Mouse (Mus musculus): Measurements from ENCODE around the gene Mmp1b. TPM values are rescaled to one million over a fixed set of nuclear protein-coding genes. Genes with fewer than 3 reads are reported as not detected.
"Not testable (repeated sequence)": the region's sequence is repeated elsewhere in the genome, so short reads cannot be mapped to it uniquely, and the experiment has no call there.

Gene Mmp1b
- polyA plus RNA-seq (2014; fragmentation: Nextera tagmentation; extraction: Ambion mirVana) = not detected in 2 replicates

DNA sequence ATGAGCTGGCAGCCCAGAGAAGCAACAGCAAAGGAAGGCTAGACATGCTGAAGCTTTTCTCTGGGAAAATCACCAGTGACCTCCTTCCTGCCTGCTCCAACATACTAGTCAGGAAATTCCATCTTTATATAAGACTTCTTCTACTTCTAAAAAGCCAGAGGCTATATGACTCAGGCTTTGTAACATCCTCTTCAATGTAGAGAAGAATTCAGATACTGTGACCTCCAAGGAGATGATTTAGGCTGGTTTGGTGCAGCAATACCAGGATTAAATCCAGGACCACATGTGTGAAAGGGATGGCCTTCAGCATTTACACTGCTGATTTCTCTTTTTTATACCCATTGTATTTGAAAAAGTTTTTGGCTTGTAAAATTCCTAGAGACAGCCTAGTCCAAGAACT, at the start of gene Mmp1b:
Gene Mmp1b (minus strand): TSS at position 101 of the 400 bp plus-strand sequence.
- ATAC-seq (ENCODE audit: insufficient read depth, low FRiP score, low TSS enrichment) (no peak), DNase-seq (ENCODE audit: low spot score) (no peak)
- Histone ChIP-seq H3K4me1 (ENCODE audit: control insufficient read depth, insufficient read depth, low read length) (no peaks in the 10 kb centered on the region), H3K4me2 (ENCODE audit: low read depth) (no peak within 1 kb of the TSS), H3K9ac (ENCODE audit: low read length) (no peak within 1 kb of the TSS), H3K9me3 (ENCODE audit: control insufficient read depth, low read length) (no peaks in the 10 kb centered on the region), H3K36me3 (ENCODE audit: control insufficient read depth, insufficient read depth, low read length) (no peaks in the 10 kb centered on the region), H3K4me3 (ENCODE audit: low read depth, low read length) (no peak within 1 kb of the TSS), H3K27me3 (ENCODE audit: control insufficient read depth, insufficient read depth, low read length) (no peaks in the 10 kb centered on the region), H3K27ac (ENCODE audit: low read depth, low read length) (no peak within 1 kb of the TSS)

DNA sequence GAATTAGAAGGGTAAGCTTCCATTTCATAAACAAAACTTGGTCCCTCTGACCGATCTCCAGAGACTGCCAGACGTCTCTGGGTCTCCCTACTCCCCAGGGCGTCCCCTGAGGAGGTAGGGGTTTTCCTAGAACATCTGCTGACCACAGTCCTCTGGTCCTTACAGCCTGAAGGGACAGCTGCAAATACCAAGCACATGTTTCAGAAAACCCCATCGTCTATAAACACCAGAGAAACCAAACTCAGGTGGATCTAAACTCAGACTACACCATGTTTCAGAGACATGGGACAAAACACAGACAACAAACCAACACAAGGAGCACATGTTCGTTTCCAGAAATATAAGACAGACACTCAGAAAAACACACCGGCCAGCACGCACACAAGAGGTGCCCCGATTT, 8.7 kb upstream of the Mmp1b start:
- 87% methylated on average over 8 of the region's 8 CpGs for WGBS
- not testable (repeated sequence) for H3K36me3 ChIP-seq (ENCODE audit: control insufficient read depth, insufficient read depth, low read length)

DNA sequence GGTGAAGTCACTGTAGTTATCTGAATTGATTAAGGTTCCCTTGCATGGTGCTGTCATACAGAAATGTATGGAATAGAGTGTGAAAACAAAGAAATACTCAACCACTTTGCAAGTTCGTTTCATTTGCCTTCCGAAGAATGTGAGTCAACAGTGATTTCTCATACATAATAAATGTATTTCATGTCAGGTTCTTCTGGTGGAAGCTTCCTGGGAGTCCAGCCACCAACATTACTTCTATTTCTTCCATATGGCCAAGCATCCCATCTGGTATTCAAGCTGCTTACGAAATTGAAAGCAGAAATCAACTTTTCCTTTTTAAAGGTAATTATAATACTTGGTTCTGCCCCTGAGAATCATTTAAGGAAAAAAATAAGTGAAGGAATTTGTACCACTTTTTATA, 33.3 kb downstream of the Mmp1b start:
- 83% methylated on average over 3 of the region's 3 CpGs for WGBS
- DNase-seq (ENCODE audit: low spot score) = no peak

More for the DNA sequence above, 8.7 kb upstream of the Mmp1b start:
- H3K27me3 ChIP-seq (ENCODE audit: control insufficient read depth, insufficient read depth, low read length); ATAC-seq (ENCODE audit: insufficient read depth, low FRiP score, low TSS enrichment); H3K9ac ChIP-seq (ENCODE audit: low read length); H3K4me3 ChIP-seq (ENCODE audit: low read depth, low read length); H3K27ac ChIP-seq (ENCODE audit: low read depth, low read length); H3K4me1 ChIP-seq (ENCODE audit: control insufficient read depth, insufficient read depth, low read length); DNase-seq (ENCODE audit: low spot score); H3K9me3 ChIP-seq (ENCODE audit: control insufficient read depth, low read length); H3K4me2 ChIP-seq (ENCODE audit: low read depth): not testable (repeated sequence)

DNA sequence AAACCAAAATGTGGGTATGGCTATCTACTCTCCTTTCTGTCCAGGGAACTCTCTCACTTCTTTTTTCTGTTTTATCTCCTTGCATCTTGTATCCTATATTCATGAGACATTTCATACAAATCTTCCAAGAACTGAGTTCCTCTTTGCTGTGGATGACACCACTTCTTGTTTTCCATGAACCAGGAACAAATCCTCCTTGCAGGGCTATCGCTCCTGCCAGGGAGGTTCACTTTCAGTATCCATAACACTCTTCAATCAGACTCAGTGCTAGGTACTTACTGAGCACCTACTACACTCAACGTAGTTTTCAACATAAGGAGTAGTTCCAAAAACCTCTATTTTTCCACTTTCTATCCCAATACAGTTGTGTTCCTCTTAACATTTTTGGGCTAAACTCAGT, 42.3 kb downstream of the Mmp1b start:
- DNase-seq (ENCODE audit: low spot score) = no peak
- Histone ChIP-seq H3K4me1 (ENCODE audit: control insufficient read depth, insufficient read depth, low read length) (no peaks in the 10 kb centered on the region), H3K9me3 (ENCODE audit: control insufficient read depth, low read length) (no peaks in the 10 kb centered on the region), H3K4me3 (ENCODE audit: low read depth, low read length) (no peak overlapping the region), H3K27ac (ENCODE audit: low read depth, low read length) (no peak overlapping the region), H3K36me3 (ENCODE audit: control insufficient read depth, insufficient read depth, low read length) (no peaks in the 10 kb centered on the region), H3K9ac (ENCODE audit: low read length) (no peak overlapping the region), H3K27me3 (ENCODE audit: control insufficient read depth, insufficient read depth, low read length) (no peaks in the 10 kb centered on the region), H3K4me2 (ENCODE audit: low read depth) (no peak overlapping the region)
- WGBS = 85% methylated on average over 2 of the region's 2 CpGs
- ATAC-seq (ENCODE audit: insufficient read depth, low FRiP score, low TSS enrichment) = no peak

More for the DNA sequence above, 33.3 kb downstream of the Mmp1b start:
- Histone ChIP-seq H3K27ac (ENCODE audit: low read depth, low read length) (no peak overlapping the region), H3K36me3 (ENCODE audit: control insufficient read depth, insufficient read depth, low read length) (no peaks in the 10 kb centered on the region), H3K27me3 (ENCODE audit: control insufficient read depth, insufficient read depth, low read length) (no peaks in the 10 kb centered on the region), H3K4me3 (ENCODE audit: low read depth, low read length) (no peak overlapping the region), H3K9me3 (ENCODE audit: control insufficient read depth, low read length) (no peaks in the 10 kb centered on the region), H3K9ac (ENCODE audit: low read length) (no peak overlapping the region), H3K4me2 (ENCODE audit: low read depth) (no peak overlapping the region), H3K4me1 (ENCODE audit: control insufficient read depth, insufficient read depth, low read length) (no peaks in the 10 kb centered on the region)
- no peak for ATAC-seq (ENCODE audit: insufficient read depth, low FRiP score, low TSS enrichment)

DNA sequence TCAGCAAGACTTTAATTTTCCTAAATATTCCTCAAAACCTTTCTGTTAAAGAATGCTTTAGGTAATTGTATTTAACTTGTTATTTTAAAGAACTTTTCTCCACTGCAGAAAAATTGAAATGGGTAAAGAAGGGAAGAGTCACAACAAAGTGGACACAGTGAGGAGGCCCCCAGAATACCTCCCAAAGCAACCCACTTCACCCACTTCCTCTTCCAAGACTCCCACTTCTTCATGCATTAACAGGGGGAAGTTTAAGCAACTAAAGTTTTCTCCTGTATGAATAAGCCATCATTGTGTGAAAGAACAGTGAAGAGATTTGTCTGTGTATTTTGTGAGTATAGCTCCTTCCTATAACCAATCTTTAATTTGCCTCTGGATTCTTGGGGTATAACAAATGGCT, 43.7 kb downstream of the Mmp1b start, which contains the start of gene Mmp12:
Gene Mmp12 (plus strand): TSS at position 275 of the 400 bp plus-strand sequence.
- no peak within 1 kb of the TSS for H3K9ac ChIP-seq (ENCODE audit: low read length)
- H3K27ac ChIP-seq (ENCODE audit: low read depth, low read length) = no peak within 1 kb of the TSS
- H3K4me3 ChIP-seq (ENCODE audit: low read depth, low read length) = no peak within 1 kb of the TSS
- no peaks in the 10 kb centered on the region for H3K4me1 ChIP-seq (ENCODE audit: control insufficient read depth, insufficient read depth, low read length)
- no peak for DNase-seq (ENCODE audit: low spot score)
- H3K36me3 ChIP-seq (ENCODE audit: control insufficient read depth, insufficient read depth, low read length) = no peaks in the 10 kb centered on the region
- ATAC-seq (ENCODE audit: insufficient read depth, low FRiP score, low TSS enrichment) = no peak
- H3K4me2 ChIP-seq (ENCODE audit: low read depth) = no peak within 1 kb of the TSS
- no peaks in the 10 kb centered on the region for H3K27me3 ChIP-seq (ENCODE audit: control insufficient read depth, insufficient read depth, low read length)
- H3K9me3 ChIP-seq (ENCODE audit: control insufficient read depth, low read length) = no peaks in the 10 kb centered on the region

DNA sequence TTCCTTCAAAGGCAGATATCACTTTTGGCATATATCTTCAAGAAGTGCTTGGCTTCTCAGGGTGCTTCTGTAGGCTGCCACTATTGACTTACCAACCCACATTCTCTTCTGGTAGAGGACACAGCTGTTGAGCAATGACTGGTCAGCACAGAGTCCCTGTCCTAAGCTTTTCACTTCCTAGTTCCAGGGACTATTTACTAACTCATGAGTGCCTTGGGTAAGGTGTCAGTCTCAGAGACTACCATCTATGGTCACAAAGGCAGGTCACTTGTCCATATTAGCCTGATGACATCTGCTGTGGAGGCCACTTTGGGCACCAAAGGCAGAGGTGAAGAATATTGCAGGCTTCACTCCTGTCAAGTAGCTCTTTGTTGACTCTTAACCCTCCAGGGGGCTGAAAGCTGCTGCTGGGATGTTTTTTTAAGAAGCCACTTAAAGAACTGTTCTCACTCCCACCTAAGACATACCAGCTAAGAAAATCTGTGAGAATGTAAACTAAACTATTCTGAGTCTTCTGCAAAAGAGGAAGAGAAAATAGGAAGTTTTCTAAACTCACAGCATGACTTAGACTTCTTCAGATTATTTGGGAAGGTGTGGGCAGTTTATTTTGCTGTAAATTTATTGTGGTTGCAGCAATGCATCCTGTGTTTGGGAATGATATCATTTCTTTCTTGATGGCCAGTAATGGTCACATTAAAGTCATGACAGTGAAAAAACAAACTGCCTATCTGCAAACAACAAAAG, 50.9 kb downstream of the Mmp1b start:
- Histone ChIP-seq H3K27ac (ENCODE audit: low read depth, low read length) (no peak overlapping the region), H3K9me3 (ENCODE audit: control insufficient read depth, low read length) (no peaks in the 10 kb centered on the region), H3K4me1 (ENCODE audit: control insufficient read depth, insufficient read depth, low read length) (no peaks in the 10 kb centered on the region), H3K36me3 (ENCODE audit: control insufficient read depth, insufficient read depth, low read length) (no peaks in the 10 kb centered on the region), H3K4me3 (ENCODE audit: low read depth, low read length) (no peak overlapping the region), H3K27me3 (ENCODE audit: control insufficient read depth, insufficient read depth, low read length) (no peaks in the 10 kb centered on the region), H3K9ac (ENCODE audit: low read length) (no peak overlapping the region), H3K4me2 (ENCODE audit: low read depth) (no peak overlapping the region)
- ATAC-seq (ENCODE audit: insufficient read depth, low FRiP score, low TSS enrichment) (no peak), DNase-seq (ENCODE audit: low spot score) (no peak)

DNA sequence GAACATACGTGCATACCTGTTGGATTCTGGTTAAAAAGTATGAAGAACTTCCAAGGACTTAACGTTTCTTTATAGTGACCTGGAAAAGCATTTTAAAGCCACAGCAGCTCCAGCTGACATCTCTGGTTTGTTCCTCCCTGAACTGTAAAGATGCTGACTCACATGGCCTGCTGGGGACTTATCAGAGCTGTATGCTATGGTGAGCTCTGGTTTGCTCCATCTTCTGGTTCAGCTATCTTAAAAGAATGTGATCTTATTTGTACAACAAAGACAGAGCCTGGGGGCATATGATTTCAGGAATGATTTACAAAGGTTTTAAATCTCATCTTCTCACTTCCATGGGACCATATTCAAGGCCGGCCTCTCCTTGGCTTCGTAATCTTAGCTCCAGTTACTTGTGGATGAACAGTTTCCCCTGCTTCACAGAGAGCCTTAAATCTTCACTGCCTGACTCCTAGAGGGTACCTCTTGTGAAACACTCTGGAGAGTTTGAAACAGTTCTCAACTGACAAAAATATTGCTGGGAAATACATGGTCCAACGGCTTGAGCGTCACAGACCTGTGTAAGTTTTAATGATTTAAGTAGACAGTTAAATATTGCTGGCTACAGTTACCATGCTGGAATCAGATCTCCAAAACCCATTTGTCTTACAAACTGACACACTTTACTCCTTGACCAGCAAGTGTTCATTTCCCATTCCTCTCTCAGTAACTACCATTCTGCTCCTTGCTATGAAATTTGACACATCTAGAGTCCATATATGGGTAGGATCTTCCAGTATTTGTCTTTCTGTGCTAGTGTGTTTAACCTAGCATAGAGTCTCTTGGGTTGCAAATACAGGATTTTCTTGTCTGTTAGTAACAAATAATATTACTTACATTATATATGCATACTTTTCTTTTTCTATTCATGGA, 51.8 kb downstream of the Mmp1b start:
- no peaks in the 10 kb centered on the region for H3K27me3 ChIP-seq (ENCODE audit: control insufficient read depth, insufficient read depth, low read length)
- H3K4me1 ChIP-seq (ENCODE audit: control insufficient read depth, insufficient read depth, low read length) = no peaks in the 10 kb centered on the region
- H3K9me3 ChIP-seq (ENCODE audit: control insufficient read depth, low read length) = no peaks in the 10 kb centered on the region
- H3K36me3 ChIP-seq (ENCODE audit: control insufficient read depth, insufficient read depth, low read length) = no peaks in the 10 kb centered on the region
- WGBS = 83% methylated on average over 5 of the region's 6 CpGs
- no peak for ATAC-seq (ENCODE audit: insufficient read depth, low FRiP score, low TSS enrichment)
- no peak overlapping the region for H3K4me3 ChIP-seq (ENCODE audit: low read depth, low read length)
- no peak overlapping the region for H3K9ac ChIP-seq (ENCODE audit: low read length)
- no peak overlapping the region for H3K27ac ChIP-seq (ENCODE audit: low read depth, low read length)
- H3K4me2 ChIP-seq (ENCODE audit: low read depth) = no peak overlapping the region
- no peak for DNase-seq (ENCODE audit: low spot score)

DNA sequence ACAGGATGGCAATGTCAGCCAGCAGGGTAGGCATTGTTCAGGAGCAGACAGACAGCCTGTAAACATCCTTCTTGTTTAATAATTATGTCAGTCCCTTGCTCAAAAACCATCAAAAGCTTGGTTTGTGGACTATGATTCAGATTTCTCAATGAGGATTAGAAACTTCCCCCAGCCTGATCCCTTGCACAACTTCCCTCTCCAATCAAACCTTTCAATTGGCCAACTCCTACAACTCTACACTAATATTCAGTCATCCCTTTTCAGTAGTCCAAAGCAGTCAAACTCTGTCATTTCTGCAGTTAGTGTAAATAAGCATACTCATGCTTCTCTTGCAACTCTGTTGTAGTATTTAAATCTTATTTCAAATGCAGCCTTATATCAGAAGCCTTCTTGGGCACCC, 56.0 kb downstream of the Mmp1b start:
- no peak overlapping the region for H3K4me3 ChIP-seq (ENCODE audit: low read depth, low read length)
- H3K9ac ChIP-seq (ENCODE audit: low read length) = no peak overlapping the region
- H3K9me3 ChIP-seq (ENCODE audit: control insufficient read depth, low read length) = no peaks in the 10 kb centered on the region
- H3K36me3 ChIP-seq (ENCODE audit: control insufficient read depth, insufficient read depth, low read length) = no peaks in the 10 kb centered on the region
- no peak overlapping the region for H3K27ac ChIP-seq (ENCODE audit: low read depth, low read length)
- H3K4me2 ChIP-seq (ENCODE audit: low read depth) = no peak overlapping the region
- no peak for ATAC-seq (ENCODE audit: insufficient read depth, low FRiP score, low TSS enrichment)
- H3K27me3 ChIP-seq (ENCODE audit: control insufficient read depth, insufficient read depth, low read length) = no peaks in the 10 kb centered on the region
- no peak for DNase-seq (ENCODE audit: low spot score)
- H3K4me1 ChIP-seq (ENCODE audit: control insufficient read depth, insufficient read depth, low read length) = no peaks in the 10 kb centered on the region
